Mouse (Mus musculus): ENCODE results near the gene Sft2d1. TPM values are rescaled to one million over a fixed set of nuclear protein-coding genes. Genes with fewer than 3 reads are reported as not detected.
A peak's percentile ranks its signal among the peaks of the same experiment; 100 is the strongest.
"Not testable (repeated sequence)": the region's sequence is repeated elsewhere in the genome, so short reads cannot be mapped to it uniquely, and the experiment has no call there.

The Sft2d1 gene
- polyA plus RNA-seq, 1 experiment from 2014 or later, result 92.5 TPM

- 66% methylated on average over 7 of the region's 7 CpGs for WGBS
- peak; percentile 53; the same call in 1 of the 2 replicates for ATAC-seq
These were observed 17.7 kb downstream of the Sft2d1 start for GRCm38 (mm10) chr17:8328511-8329174.

GRCm38 (mm10) chr17:8330602-8331001 is 19.7 kb downstream of the Sft2d1 start:
- H3K27me3 ChIP-seq (replicated peaks; ENCODE audit: control insufficient read depth, insufficient read depth, low read length), result no peaks in the 10 kb centered on the region
- ATAC-seq, result no peak
- H3K9me3 ChIP-seq (ENCODE audit: control insufficient read depth, low read length), result no peaks in the 10 kb centered on the region
- no peak overlapping the region for H3K9ac ChIP-seq (ENCODE audit: low read depth, low read length)
- H3K27ac ChIP-seq (ENCODE audit: low read length), result no peak overlapping the region
- H3K4me2 ChIP-seq (ENCODE audit: low read depth, low read length), result no peak overlapping the region
- H3K4me3 ChIP-seq (ENCODE audit: low read length), result no peak overlapping the region
- no peaks in the 10 kb centered on the region for H3K4me1 ChIP-seq (ENCODE audit: control insufficient read depth, insufficient read depth, low read length)
- WGBS, result 73% methylated on average over 5 of the region's 5 CpGs
- H3K36me3 ChIP-seq (ENCODE audit: control insufficient read depth, insufficient read depth, low read length), result 0 out of 2 replicates have a peak, but pooled peaks cover 4% of the 10 kb centered on the region

More at GRCm38 (mm10) chr17:8328511-8329174, 17.7 kb downstream of the Sft2d1 start:
- H3K4me1 ChIP-seq (ENCODE audit: control insufficient read depth, insufficient read depth, low read length), result no peaks in the 10 kb centered on the region
- H3K27ac ChIP-seq (ENCODE audit: low read length), result no peak overlapping the region
- H3K4me3 ChIP-seq (ENCODE audit: low read length), result no peak overlapping the region
- no peaks in the 10 kb centered on the region for H3K27me3 ChIP-seq (replicated peaks; ENCODE audit: control insufficient read depth, insufficient read depth, low read length)
- 0 out of 2 replicates have a peak, but pooled peaks cover 4% of the 10 kb centered on the region for H3K36me3 ChIP-seq (ENCODE audit: control insufficient read depth, insufficient read depth, low read length)
- H3K9me3 ChIP-seq (ENCODE audit: control insufficient read depth, low read length), result no peaks in the 10 kb centered on the region
- H3K9ac ChIP-seq (ENCODE audit: low read depth, low read length), result no peak overlapping the region
- H3K4me2 ChIP-seq (ENCODE audit: low read depth, low read length), result no peak overlapping the region

- not testable (repeated sequence) for H3K4me3 ChIP-seq (ENCODE audit: low read length); H3K36me3 ChIP-seq (ENCODE audit: control insufficient read depth, insufficient read depth, low read length); H3K27ac ChIP-seq (ENCODE audit: low read length); H3K4me2 ChIP-seq (ENCODE audit: low read depth, low read length); ATAC-seq; H3K9ac ChIP-seq (ENCODE audit: low read depth, low read length); H3K9me3 ChIP-seq (ENCODE audit: control insufficient read depth, low read length)
- WGBS, result no CpG with 5 or more reads among the region's 5 CpGs
- Histone ChIP-seq H3K4me1 (ENCODE audit: control insufficient read depth, insufficient read depth, low read length) (peaks cover 11% of the 10 kb centered on the region; the same call in 1 of the 2 replicates), H3K27me3 (replicated peaks; ENCODE audit: control insufficient read depth, insufficient read depth, low read length) (peaks cover 30% of the 10 kb centered on the region)
These were observed 26.3 kb downstream of the Sft2d1 start, which contains the start of gene Prr18 for GRCm38 (mm10) chr17:8337159-8337558. Gene Prr18, plus strand, starts transcription at chr17:8337459.

- no peak for ATAC-seq
- H3K4me1 ChIP-seq (ENCODE audit: control insufficient read depth, insufficient read depth, low read length), result peaks cover 14% of the 10 kb centered on the region; the same call in 1 of the 2 replicates
- no peak overlapping the region for H3K9ac ChIP-seq (ENCODE audit: low read depth, low read length)
- no peak overlapping the region for H3K4me3 ChIP-seq (ENCODE audit: low read length)
- no peaks in the 10 kb centered on the region for H3K36me3 ChIP-seq (ENCODE audit: control insufficient read depth, insufficient read depth, low read length)
- 28% methylated on average over 8 of the region's 8 CpGs for WGBS
- H3K27ac ChIP-seq (ENCODE audit: low read length), result no peak overlapping the region
- peak overlapping the region; percentile 99; the same call in 1 of the 2 replicates for H3K4me2 ChIP-seq (ENCODE audit: low read depth, low read length)
- H3K27me3 ChIP-seq (replicated peaks; ENCODE audit: control insufficient read depth, insufficient read depth, low read length), result peaks cover 36% of the 10 kb centered on the region
- no peaks in the 10 kb centered on the region; the same call in 1 of the 2 replicates for H3K9me3 ChIP-seq (ENCODE audit: control insufficient read depth, low read length)
These were observed 28.9 kb downstream of the Sft2d1 start for GRCm38 (mm10) chr17:8339666-8340374.

GRCm38 (mm10) chr17:8340407-8341359 is 29.8 kb downstream of the Sft2d1 start:
- peak; percentile 64 for ATAC-seq
- WGBS, result under 1% methylated on average over 73 of the region's 92 CpGs
- peaks cover 36% of the 10 kb centered on the region for H3K27me3 ChIP-seq (replicated peaks; ENCODE audit: control insufficient read depth, insufficient read depth, low read length)
- H3K9me3 ChIP-seq (ENCODE audit: control insufficient read depth, low read length), result no peaks in the 10 kb centered on the region; the same call in 1 of the 2 replicates
- H3K27ac ChIP-seq (ENCODE audit: low read length), result no peak overlapping the region
- H3K4me3 ChIP-seq (ENCODE audit: low read length), result peak overlapping the region; percentile 59
- H3K4me1 ChIP-seq (ENCODE audit: control insufficient read depth, insufficient read depth, low read length), result peaks cover 14% of the 10 kb centered on the region; the same call in 1 of the 2 replicates
- peak overlapping the region; percentile 68 for H3K9ac ChIP-seq (ENCODE audit: low read depth, low read length)
- H3K36me3 ChIP-seq (ENCODE audit: control insufficient read depth, insufficient read depth, low read length), result no peaks in the 10 kb centered on the region
- H3K4me2 ChIP-seq (ENCODE audit: low read depth, low read length), result peak overlapping the region; percentile 99

DNA sequence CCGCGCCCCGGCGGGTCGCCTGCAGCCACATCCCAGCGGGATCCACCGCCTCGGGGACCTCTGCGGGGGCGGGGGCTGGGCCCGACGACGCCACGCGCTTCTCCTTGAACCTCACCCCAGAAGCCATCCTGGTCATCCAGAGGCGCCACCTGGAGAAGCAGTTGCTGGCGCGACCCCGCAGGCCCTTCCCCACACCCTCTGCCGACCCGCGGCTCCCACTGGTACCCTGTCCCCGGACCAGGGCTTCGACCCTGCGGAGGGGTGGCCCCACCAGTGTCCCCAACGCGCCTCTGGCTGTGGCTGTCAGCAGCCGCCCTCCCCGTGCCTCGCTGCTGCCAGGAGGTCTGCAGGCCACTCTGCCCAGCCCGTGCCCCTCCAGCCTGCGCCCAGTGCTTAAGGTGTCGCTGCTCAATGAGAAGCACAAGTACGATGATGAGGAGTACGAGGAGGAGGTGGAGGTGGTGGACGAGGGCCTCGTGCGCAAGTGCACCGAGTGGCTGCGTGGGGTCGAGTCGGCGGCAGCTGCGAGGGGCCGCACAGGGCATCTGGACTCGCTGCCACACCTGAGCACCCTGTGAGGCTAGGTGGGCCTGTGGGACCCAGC is 30.6 kb downstream of the Sft2d1 start:
- peaks cover 14% of the 10 kb centered on the region; the same call in 1 of the 2 replicates for H3K4me1 ChIP-seq (ENCODE audit: control insufficient read depth, insufficient read depth, low read length)
- H3K9ac ChIP-seq (ENCODE audit: low read depth, low read length), result peak overlapping the region; percentile 68
- H3K27ac ChIP-seq (ENCODE audit: low read length), result no peak overlapping the region
- ATAC-seq, result peak; percentile 36
- H3K4me2 ChIP-seq (ENCODE audit: low read depth, low read length), result peak overlapping the region; percentile 99
- peaks cover 36% of the 10 kb centered on the region for H3K27me3 ChIP-seq (replicated peaks; ENCODE audit: control insufficient read depth, insufficient read depth, low read length)
- H3K4me3 ChIP-seq (ENCODE audit: low read length), result peak overlapping the region; percentile 59
- no peaks in the 10 kb centered on the region for H3K36me3 ChIP-seq (ENCODE audit: control insufficient read depth, insufficient read depth, low read length)
- 19% methylated on average over 37 of the region's 46 CpGs for WGBS
- no peaks in the 10 kb centered on the region; the same call in 1 of the 2 replicates for H3K9me3 ChIP-seq (ENCODE audit: control insufficient read depth, low read length)

DNA sequence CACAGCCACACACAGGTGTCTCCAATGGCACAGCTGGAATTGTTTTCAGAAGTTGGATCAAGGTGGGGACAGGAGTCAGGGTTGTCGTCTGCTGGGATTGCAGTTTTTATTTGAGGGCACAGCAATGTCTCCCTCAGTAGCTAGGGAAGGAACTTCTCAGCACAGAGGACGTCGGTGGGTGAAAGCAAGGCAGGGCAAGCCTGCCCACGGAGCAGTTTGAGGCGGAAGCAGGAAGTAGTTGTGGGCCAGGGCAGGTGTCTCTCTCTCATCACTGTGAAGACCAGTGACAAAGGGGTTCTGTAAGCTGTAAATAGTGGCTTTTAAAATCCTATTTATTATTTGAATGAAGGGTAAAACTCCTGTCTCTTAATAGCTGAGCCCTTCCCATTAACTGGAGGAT is 31.8 kb downstream of the Sft2d1 start:
- Histone ChIP-seq H3K4me3 (ENCODE audit: low read length) (no peak overlapping the region), H3K9ac (ENCODE audit: low read depth, low read length) (no peak overlapping the region), H3K27me3 (replicated peaks; ENCODE audit: control insufficient read depth, insufficient read depth, low read length) (peaks cover 36% of the 10 kb centered on the region), H3K4me2 (ENCODE audit: low read depth, low read length) (no peak overlapping the region), H3K4me1 (ENCODE audit: control insufficient read depth, insufficient read depth, low read length) (peaks cover 14% of the 10 kb centered on the region; the same call in 1 of the 2 replicates), H3K9me3 (ENCODE audit: control insufficient read depth, low read length) (no peaks in the 10 kb centered on the region; the same call in 1 of the 2 replicates), H3K27ac (ENCODE audit: low read length) (no peak overlapping the region), H3K36me3 (ENCODE audit: control insufficient read depth, insufficient read depth, low read length) (no peaks in the 10 kb centered on the region)
- peak; percentile 45; the same call in 1 of the 2 replicates for ATAC-seq
- WGBS, result 36% methylated on average over 5 of the region's 5 CpGs

DNA sequence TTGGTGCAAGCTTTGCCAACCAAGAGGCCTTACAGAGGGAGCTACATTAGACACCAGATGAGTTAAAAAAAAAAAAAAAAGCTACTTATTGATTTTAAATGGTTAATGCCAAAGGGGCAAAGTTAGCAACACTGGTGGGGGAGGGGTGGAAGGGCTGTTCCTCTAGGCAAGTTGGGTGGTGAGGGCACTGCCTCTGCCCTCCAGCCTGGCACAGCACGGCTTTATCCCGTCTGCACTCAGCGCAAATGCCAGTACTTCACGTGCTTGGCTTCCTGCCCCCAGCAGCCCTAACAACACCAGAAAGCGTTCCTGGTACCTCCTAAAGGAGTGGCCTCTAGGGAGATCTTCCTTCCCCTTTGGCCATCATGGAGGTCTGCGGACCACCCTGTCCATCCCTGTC is 32.5 kb downstream of the Sft2d1 start:
- no peak for ATAC-seq
- Histone ChIP-seq H3K27me3 (replicated peaks; ENCODE audit: control insufficient read depth, insufficient read depth, low read length) (peaks cover 36% of the 10 kb centered on the region), H3K4me1 (ENCODE audit: control insufficient read depth, insufficient read depth, low read length) (peaks cover 14% of the 10 kb centered on the region; the same call in 1 of the 2 replicates), H3K27ac (ENCODE audit: low read length) (no peak overlapping the region), H3K4me3 (ENCODE audit: low read length) (no peak overlapping the region), H3K9ac (ENCODE audit: low read depth, low read length) (no peak overlapping the region), H3K4me2 (ENCODE audit: low read depth, low read length) (no peak overlapping the region), H3K36me3 (ENCODE audit: control insufficient read depth, insufficient read depth, low read length) (no peaks in the 10 kb centered on the region), H3K9me3 (ENCODE audit: control insufficient read depth, low read length) (no peaks in the 10 kb centered on the region; the same call in 1 of the 2 replicates)
- 77% methylated on average over 6 of the region's 6 CpGs for WGBS
